Mouse (Mus musculus) left cerebral cortex, adult 2 months (tissue): ENCODE measurements around the gene Acat3. TPM values are rescaled to one million over a fixed set of nuclear protein-coding genes. Genes with fewer than 3 reads are reported as not detected.
"Not testable (repeated sequence)": the region's sequence is repeated elsewhere in the genome, so short reads cannot be mapped to it uniquely, and the experiment has no call there.

ENCODE experiments used
- DNase-seq, 2 experiments: peaks; one replicate each; pipeline ENCODE4 v3.0.0; 2021 to 2022; ENCODE audit warnings: low spot score in 2 of 2, mixed read lengths in 1 of 2; ENCODE audit errors: extremely low spot score in 1 of 2
- H3K27ac ChIP-seq: fragments of 200-600 bp; 2 replicates; pipeline ENCODE4 v1.8.1; 2022
- H3K4me3 ChIP-seq: fragments of 200-600 bp; 2 replicates; pipeline ENCODE4 v1.8.1; 2022
- CTCF ChIP-seq: fragments of 200-600 bp; IDR thresholded peaks from 2 replicates; pipeline ENCODE4 v1.8.1; 2022; ENCODE audit warnings: antibody characterized with exemption, mild to moderate bottlenecking, moderate library complexity
- intact Hi-C: fragments of 180-260 bp; cut with DNase I; formaldehyde crosslinking; loops from one replicate; pipeline ENCODE4 v1.15.1; 2025
- total RNA-seq, 2 experiments: library from RNA; stranded (reverse); gene quantifications; 2 replicates each; pipeline ENCODE4 v1.2.3; 2021

Gene Acat3
- total RNA-seq, 2 experiments from 2014 or later = 5.0 TPM

DNA sequence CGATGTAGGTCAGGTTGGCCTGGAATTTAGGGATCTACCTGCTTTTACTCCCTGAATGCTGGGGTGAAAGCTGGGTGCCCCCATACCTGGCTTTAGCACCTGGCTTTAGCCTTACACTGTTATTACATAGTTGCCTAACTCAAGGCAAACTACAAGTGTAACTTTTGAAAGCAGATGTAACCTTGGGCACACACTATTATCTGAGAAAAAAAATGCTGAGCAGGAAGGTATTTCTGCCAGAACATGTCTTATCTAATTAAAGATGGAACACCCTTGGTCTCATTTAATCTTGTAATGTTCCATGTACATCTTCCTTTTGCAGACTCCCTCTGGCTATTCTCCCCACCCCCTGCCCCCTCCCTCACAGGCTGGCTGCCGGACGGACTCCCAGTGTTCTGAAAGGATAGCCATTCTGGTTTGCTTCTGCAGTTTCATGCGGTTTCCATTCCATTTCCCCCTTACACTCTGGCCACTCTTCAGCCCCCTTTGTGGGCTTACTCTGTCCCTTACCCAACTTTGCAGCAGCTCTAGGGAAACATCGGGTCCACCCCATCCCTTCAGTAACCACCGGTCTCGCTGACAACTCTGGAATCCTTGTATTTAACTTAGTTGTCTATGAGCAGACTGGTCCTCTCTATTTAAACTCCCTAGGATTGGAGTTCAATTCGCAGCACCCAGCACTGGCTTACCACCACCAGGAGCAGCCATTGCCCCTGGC, 1.3 kb upstream of the Acat3 start:
- intact Hi-C loops = no loop called here

DNA sequence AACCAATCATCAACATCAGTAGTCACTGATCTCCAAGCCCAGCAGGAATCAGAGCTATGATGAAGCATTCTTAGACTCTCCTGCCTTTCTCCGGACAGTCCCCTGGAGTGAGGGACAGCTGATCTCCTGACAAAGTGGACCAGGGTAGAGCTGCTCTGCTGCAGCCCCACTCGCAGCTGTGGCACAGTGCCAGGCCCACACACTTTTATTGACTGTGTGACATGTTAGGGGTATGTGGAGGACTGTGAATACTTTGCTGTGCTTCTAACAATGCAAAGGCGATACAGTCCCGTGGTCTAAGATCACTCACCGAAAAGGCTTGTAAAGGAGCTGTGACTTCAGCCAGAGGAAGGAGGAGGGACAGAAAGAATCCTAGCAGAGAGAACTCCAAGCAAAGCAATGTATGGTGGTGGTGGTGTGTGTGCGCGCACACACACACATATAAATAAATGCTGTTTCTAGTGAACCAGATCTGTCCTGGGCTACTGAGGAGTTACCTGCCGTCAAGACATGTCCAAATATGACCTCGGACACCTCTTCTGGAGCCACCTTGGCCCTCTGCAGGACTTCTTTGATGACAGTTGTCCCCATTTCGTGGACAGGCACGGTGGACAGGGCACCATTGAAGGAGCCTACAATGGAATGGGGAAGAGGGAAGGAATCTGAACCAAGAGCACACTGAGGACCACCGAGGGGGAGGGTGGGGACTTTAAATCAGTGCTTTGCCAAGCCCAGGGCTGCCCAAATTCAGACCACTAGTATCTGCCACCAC, 837 bp downstream of the Acat3 start:
- intact Hi-C loops, DNase-seq, H3K27ac ChIP-seq: not testable (repeated sequence)
- peak overlapping the region; percentile 1; the same call in 1 of the 2 replicates for H3K4me3 ChIP-seq

More for the DNA sequence above, 1.3 kb upstream of the Acat3 start:
- no peak for TF ChIP-seq CTCF
- no peak overlapping the region for H3K4me3 ChIP-seq
- no peak for DNase-seq
- H3K27ac ChIP-seq = no peak overlapping the region

- no peak for DNase-seq
- no peak for TF ChIP-seq CTCF
- H3K4me3 ChIP-seq = no peak overlapping the region
- H3K27ac ChIP-seq = no peak overlapping the region
- intact Hi-C loops = no loop called here
These were observed 2.3 kb downstream of the Acat3 start for GRCm38 (mm10) chr17:12938077-12938476.

GRCm38 (mm10) chr17:12937412-12937970, 2.9 kb downstream of the Acat3 start:
- Histone ChIP-seq H3K27ac (no peak overlapping the region), H3K4me3 (no peak overlapping the region)
- no peak for TF ChIP-seq CTCF
- no peak for DNase-seq
- intact Hi-C loops = no loop called here

DNA sequence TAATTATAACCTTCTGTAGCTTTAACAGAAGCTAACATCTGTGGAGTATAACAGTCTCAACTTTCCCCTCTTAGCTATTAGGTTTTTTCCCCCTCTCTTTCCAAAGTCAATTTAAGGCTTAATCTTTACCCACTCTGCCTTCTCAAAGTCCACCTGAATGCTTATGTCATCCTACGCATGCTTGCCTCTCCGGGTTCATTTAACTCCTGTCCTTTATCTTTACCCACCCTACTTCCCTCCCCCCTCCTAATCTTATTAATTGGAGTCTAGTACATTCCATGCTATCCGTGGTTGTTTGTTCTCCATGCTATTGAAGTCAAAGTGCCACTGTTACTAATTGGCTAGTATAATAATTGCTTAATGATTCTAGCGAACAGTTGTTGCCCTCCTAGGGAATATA, 4.7 kb downstream of the Acat3 start:
- TF ChIP-seq CTCF = no peak
- intact Hi-C loops = no loop called here
- Histone ChIP-seq H3K27ac (no peak overlapping the region), H3K4me3 (no peak overlapping the region)
- DNase-seq = no peak

DNA sequence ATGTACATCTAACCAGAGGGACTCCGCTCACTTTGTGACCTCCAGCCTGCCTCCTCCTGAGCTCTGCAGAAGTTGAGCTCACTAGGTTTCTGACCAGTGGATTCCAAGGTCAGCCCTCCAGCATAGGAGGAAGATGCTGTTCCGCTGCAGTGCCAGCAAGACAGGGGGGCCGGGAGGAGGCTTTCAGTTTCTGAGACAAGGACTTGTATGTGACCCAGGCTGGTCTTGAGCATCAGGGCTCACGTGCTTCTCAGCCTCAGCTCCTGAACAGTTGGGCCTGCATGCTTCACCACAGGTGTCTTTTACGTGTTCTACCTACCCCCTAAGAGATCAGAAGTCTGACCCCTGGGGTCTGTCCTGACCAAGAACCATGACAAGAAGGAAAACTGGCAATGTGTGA, 8.8 kb downstream of the Acat3 start:
- H3K27ac ChIP-seq, DNase-seq, H3K4me3 ChIP-seq, intact Hi-C loops: not testable (repeated sequence)

GRCm38 (mm10) chr17:12925703-12926180, 14.7 kb downstream of the Acat3 start:
- Histone ChIP-seq H3K4me3 (no peak overlapping the region), H3K27ac (no peak overlapping the region)
- TF ChIP-seq CTCF = no peak
- intact Hi-C loops = no loop called here
- no peak for DNase-seq

DNA sequence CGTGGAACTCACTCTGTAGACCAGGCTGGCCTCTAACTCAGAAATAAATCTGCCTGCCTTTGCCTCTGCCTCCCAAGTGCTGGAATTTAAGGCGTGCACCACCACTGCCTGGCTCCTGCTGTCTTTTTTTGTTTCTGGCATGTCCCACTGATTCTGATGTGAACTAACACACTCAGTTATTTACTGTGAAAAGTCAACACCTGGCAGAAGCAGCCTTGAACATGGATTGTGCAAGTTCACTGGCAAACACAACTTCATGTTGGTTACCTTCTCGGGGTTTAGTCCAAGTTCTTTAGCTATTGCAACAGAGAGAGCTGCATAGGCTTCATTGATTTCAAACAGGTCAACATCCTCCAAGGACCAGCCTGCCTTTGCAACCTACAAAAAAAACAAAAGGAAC, 15.4 kb downstream of the Acat3 start:
- no peak for TF ChIP-seq CTCF
- intact Hi-C loops = no loop called here
- Histone ChIP-seq H3K27ac (no peak overlapping the region), H3K4me3 (no peak overlapping the region)
- no peak for DNase-seq

GRCm38 (mm10) chr17:12921073-12921472, 19.3 kb downstream of the Acat3 start:
- intact Hi-C loops = no loop called here
- no peak overlapping the region for H3K4me3 ChIP-seq
- no peak overlapping the region for H3K27ac ChIP-seq
- no peak for TF ChIP-seq CTCF
- no peak for DNase-seq

GRCm38 (mm10) chr17:12916588-12917380, 23.6 kb downstream of the Acat3 start:
- intact Hi-C loops = loop anchor here (1.0 to 2.0 kb wide), 3 partner anchors 36 to 76 kb away; partner anchors contain the start of gene Acat2
- peak; percentile 52 to 54 for DNase-seq
- Histone ChIP-seq H3K27ac (peak overlapping the region; percentile 92), H3K4me3 (peak overlapping the region; percentile 88)
- no peak for TF ChIP-seq CTCF

GRCm38 (mm10) chr17:12915881-12916583, 24.4 kb downstream of the Acat3 start, which contains the start of gene Mrpl18:
Gene Mrpl18, minus strand, starts transcription at chr17:12916345.
- Histone ChIP-seq H3K27ac (peak within 1 kb of the TSS; percentile 92), H3K4me3 (peak within 1 kb of the TSS; percentile 88)
- intact Hi-C loops = loop anchor here (1.0 to 2.0 kb wide), 3 partner anchors 35 to 76 kb away; partner anchors contain the start of gene Acat2
- DNase-seq = peak; percentile 96 to 99
- TF ChIP-seq CTCF = no peak
